Mouse (Mus musculus) hindbrain, embryonic 10.5 days (tissue): ENCODE data around the gene Ccdc137. TPM values are rescaled to one million over a fixed set of nuclear protein-coding genes. Genes with fewer than 3 reads are reported as not detected.

Source experiments
- DNase-seq: peaks from one replicate; pipeline ENCODE4 v3.0.0-alpha.2; 2017; ENCODE audit warnings: low spot score
- H3K27ac ChIP-seq: fragments of 300-500 bp; sonication (generic); 2 replicates; pipeline ENCODE4 v1.5.1; 2016; ENCODE audit warnings: mild to moderate bottlenecking, moderate library complexity
- H3K27me3 ChIP-seq: fragments of 300-500 bp; sonication (generic); 2 replicates; pipeline ENCODE4 v1.6.1; 2016; ENCODE audit warnings: mild to moderate bottlenecking; ENCODE audit not compliant: poor library complexity, insufficient read depth, severe bottlenecking
- H3K36me3 ChIP-seq: fragments of 300-500 bp; sonication (generic); 2 replicates; pipeline ENCODE4 v1.6.1; 2016; ENCODE audit warnings: mild to moderate bottlenecking, moderate library complexity
- H3K4me1 ChIP-seq: fragments of 300-500 bp; sonication (generic); replicated peaks from 2 replicates; pipeline ENCODE4 v1.6.1; 2016; ENCODE audit warnings: mild to moderate bottlenecking
- H3K4me3 ChIP-seq: fragments of 300-500 bp; sonication (generic); 2 replicates; pipeline ENCODE4 v1.5.1; 2016; ENCODE audit warnings: mild to moderate bottlenecking, moderate library complexity
- H3K9me3 ChIP-seq: fragments of 300-500 bp; sonication (generic); 2 replicates; pipeline ENCODE4 v1.6.1; 2016; ENCODE audit warnings: mild to moderate bottlenecking, moderate library complexity
- WGBS: fragments of 180-500 bp; shearing (Covaris S2); methylation state at CpG from one replicate; pipeline ENCODE4 v1.1.7; 2016; 5-methylcytosine and 5-hydroxymethylcytosine counted together
- polyA plus RNA-seq: library from polyadenylated mRNA; unstranded; fragments of >200 nt; fragmentation: Nextera tagmentation; extraction: Ambion mirVana; gene quantifications from 2 replicates; pipeline ENCODE4 v1.2.1, GENCODE M21; 2016

The Ccdc137 gene
- polyA plus RNA-seq, 1 experiment from 2014 or later, result 34.4 TPM

GRCm38 (mm10) chr11:120509940-120510339, 52.0 kb downstream of the Ccdc137 start:
- H3K9me3 ChIP-seq, result no peaks in the 10 kb centered on the region
- H3K27ac ChIP-seq, result peak overlapping the region; percentile 76; the same call in 1 of the 2 replicates
- H3K27me3 ChIP-seq, result no peaks in the 10 kb centered on the region
- WGBS, result 39% methylated on average over 4 of the region's 4 CpGs
- H3K4me1 ChIP-seq, result peaks cover 25% of the 10 kb centered on the region
- no peak for DNase-seq
- H3K36me3 ChIP-seq, result no peaks in the 10 kb centered on the region
- H3K4me3 ChIP-seq, result 0 out of 2 replicates have a peak overlapping the region, but pooled peaks have one; percentile 42

- peak overlapping the region; percentile 76 for H3K27ac ChIP-seq
- 7% methylated on average over 16 of the region's 16 CpGs for WGBS
- H3K4me1 ChIP-seq, result peaks cover 27% of the 10 kb centered on the region
- no peaks in the 10 kb centered on the region for H3K36me3 ChIP-seq
- H3K27me3 ChIP-seq, result no peaks in the 10 kb centered on the region
- H3K4me3 ChIP-seq, result peak overlapping the region; percentile 42
- DNase-seq, result no peak
- no peaks in the 10 kb centered on the region for H3K9me3 ChIP-seq
Observed at GRCm38 (mm10) chr11:120510375-120511030, 52.6 kb downstream of the Ccdc137 start.

GRCm38 (mm10) chr11:120512790-120513453, 55.0 kb downstream of the Ccdc137 start:
- no peaks in the 10 kb centered on the region for H3K9me3 ChIP-seq
- H3K27ac ChIP-seq, result no peak overlapping the region
- H3K36me3 ChIP-seq, result no peaks in the 10 kb centered on the region
- peaks cover 5% of the 10 kb centered on the region; the same call in 1 of the 2 replicates for H3K27me3 ChIP-seq
- 46% methylated on average over 6 of the region's 6 CpGs for WGBS
- peaks cover 31% of the 10 kb centered on the region for H3K4me1 ChIP-seq
- DNase-seq, result no peak
- no peak overlapping the region for H3K4me3 ChIP-seq

Other genes starting within 250 kb of the Ccdc137 start
- gene Bahcc1, start 225.2 kb upstream of the Ccdc137 start, polyA plus RNA-seq, result 17.0 and 18.8 TPM in 2 replicates
- 3,119 and 3,536 TPM in 2 replicates for gene Actg1, start 109.6 kb upstream of the Ccdc137 start, polyA plus RNA-seq
- gene Fscn2, start 96.6 kb upstream of the Ccdc137 start, polyA plus RNA-seq, result 0.50 and 0.77 TPM in 2 replicates
- gene Faap100, start 79.4 kb upstream of the Ccdc137 start, polyA plus RNA-seq, result 38.0 and 45.9 TPM in 2 replicates
- 47.7 and 49.3 TPM in 2 replicates for gene Nploc4, start 20.4 kb upstream of the Ccdc137 start, polyA plus RNA-seq
- gene Tspan10, start 15.5 kb upstream of the Ccdc137 start, polyA plus RNA-seq, result 0.12 and 0.46 TPM in 2 replicates
- gene Pde6g, start 4.6 kb upstream of the Ccdc137 start, polyA plus RNA-seq, result 0.31 and 0.35 TPM in 2 replicates
- 12.5 and 13.2 TPM in 2 replicates for gene Oxld1, start within 50 bp of the Ccdc137 start, polyA plus RNA-seq
- 59.6 and 62.3 TPM in 2 replicates for gene Arl16, start 9.5 kb downstream of the Ccdc137 start, polyA plus RNA-seq
- 171 and 186 TPM in 2 replicates for gene Mrpl12, start 26.5 kb downstream of the Ccdc137 start, polyA plus RNA-seq
- gene Slc25a10, start 33.7 kb downstream of the Ccdc137 start, polyA plus RNA-seq, result 50.6 and 53.3 TPM in 2 replicates
- 0.14 and 0.17 TPM in 2 replicates for gene Gcgr, start 72.6 kb downstream of the Ccdc137 start, polyA plus RNA-seq
- gene Mcrip1, start 91.6 kb downstream of the Ccdc137 start, polyA plus RNA-seq, result 219 and 261 TPM in 2 replicates
- 0.27 TPM in 1 of 2 replicates, not detected in the other for gene Ppp1r27, start 93.0 kb downstream of the Ccdc137 start, polyA plus RNA-seq
- gene P4hb, start 115.1 kb downstream of the Ccdc137 start, polyA plus RNA-seq, result 519 and 570 TPM in 2 replicates
- gene Arhgdia, start 123.5 kb downstream of the Ccdc137 start, polyA plus RNA-seq, result 799 and 820 TPM in 2 replicates
- gene Alyref, start 140.2 kb downstream of the Ccdc137 start, polyA plus RNA-seq, result 607 and 643 TPM in 2 replicates
- gene Anapc11, start 140.3 kb downstream of the Ccdc137 start, polyA plus RNA-seq, result 237 TPM in 2 replicates
- gene Npb, start 150.4 kb downstream of the Ccdc137 start, polyA plus RNA-seq, result 0.34 and 0.63 TPM in 2 replicates
- 139 and 160 TPM in 2 replicates for gene Pcyt2, start 159.8 kb downstream of the Ccdc137 start, polyA plus RNA-seq
- gene Sirt7, start 167.1 kb downstream of the Ccdc137 start, polyA plus RNA-seq, result 37.0 and 42.4 TPM in 2 replicates
- 23.1 and 26.2 TPM in 2 replicates for gene Mafg, start 175.5 kb downstream of the Ccdc137 start, polyA plus RNA-seq
- 37.6 and 38.7 TPM in 2 replicates for gene Pycr1, start 185.7 kb downstream of the Ccdc137 start, polyA plus RNA-seq
- gene Myadml2, start 190.0 kb downstream of the Ccdc137 start, polyA plus RNA-seq, result not detected in 2 replicates
- gene Notum, start 203.1 kb downstream of the Ccdc137 start, polyA plus RNA-seq, result 2.3 and 4.3 TPM in 2 replicates
- gene Aspscr1, start 214.9 kb downstream of the Ccdc137 start, polyA plus RNA-seq, result 147 and 178 TPM in 2 replicates